Mouse (Mus musculus) lung, adult 2 months (tissue): Measurements from ENCODE around the gene Trabd.

Experiments used
- CTCF ChIP-seq: fragments of 200-500 bp; IDR thresholded peaks from 2 replicates; pipeline ENCODE4 v1.5.1; 2011; ENCODE audit warnings: mild to moderate bottlenecking, low read length, control low read depth; ENCODE audit not compliant: insufficient read depth
- POLR2A ChIP-seq: fragments of 200-500 bp; IDR thresholded peaks from 2 replicates; pipeline ENCODE4 v1.6.1; 2011; ENCODE audit warnings: low read depth, mild to moderate bottlenecking, control low read depth, low read length, borderline replicate concordance; ENCODE audit errors: extremely low read depth

GRCm38 (mm10) chr15:89058736-89059135, 16.2 kb upstream of the Trabd start:
- TF ChIP-seq CTCF (no peak), POLR2A (no peak)
